Mouse (Mus musculus) neural tube, embryonic 10.5 days (tissue): ENCODE measurements around the gene Slc7a7.

Experiments used
- DNase-seq: peaks from one replicate; pipeline ENCODE4 v3.0.0-alpha.2; 2017; ENCODE audit warnings: low spot score; ENCODE audit errors: extremely low spot score

Slc7a7 gene

DNA sequence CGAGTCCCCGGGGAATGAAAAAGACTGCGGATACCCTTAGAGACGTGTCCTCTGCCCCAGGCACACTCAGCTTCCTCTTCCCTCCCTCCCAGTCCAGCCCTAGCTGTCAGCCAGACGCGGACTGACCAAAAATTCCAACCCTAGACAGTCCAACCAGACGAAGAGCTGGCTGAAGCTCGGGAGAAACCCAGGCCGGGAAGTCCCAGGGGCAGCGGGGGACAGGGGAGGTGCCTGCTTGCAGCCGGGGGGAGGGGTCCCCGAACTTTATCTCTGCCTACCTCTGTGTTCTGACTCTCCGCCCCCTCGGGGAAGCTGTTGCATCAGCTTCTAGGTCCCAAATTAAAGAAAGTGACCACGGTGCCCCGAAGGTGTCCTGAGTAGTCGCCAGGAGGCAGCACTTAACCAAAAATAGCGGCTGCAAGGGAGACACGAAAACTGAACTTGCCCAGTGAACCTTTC is at the start of gene Slc7a7:
Slc7a7 (minus strand) TSS at position 158 of the 459 bp plus-strand sequence.
- DNase-seq: peak; percentile 51

DNA sequence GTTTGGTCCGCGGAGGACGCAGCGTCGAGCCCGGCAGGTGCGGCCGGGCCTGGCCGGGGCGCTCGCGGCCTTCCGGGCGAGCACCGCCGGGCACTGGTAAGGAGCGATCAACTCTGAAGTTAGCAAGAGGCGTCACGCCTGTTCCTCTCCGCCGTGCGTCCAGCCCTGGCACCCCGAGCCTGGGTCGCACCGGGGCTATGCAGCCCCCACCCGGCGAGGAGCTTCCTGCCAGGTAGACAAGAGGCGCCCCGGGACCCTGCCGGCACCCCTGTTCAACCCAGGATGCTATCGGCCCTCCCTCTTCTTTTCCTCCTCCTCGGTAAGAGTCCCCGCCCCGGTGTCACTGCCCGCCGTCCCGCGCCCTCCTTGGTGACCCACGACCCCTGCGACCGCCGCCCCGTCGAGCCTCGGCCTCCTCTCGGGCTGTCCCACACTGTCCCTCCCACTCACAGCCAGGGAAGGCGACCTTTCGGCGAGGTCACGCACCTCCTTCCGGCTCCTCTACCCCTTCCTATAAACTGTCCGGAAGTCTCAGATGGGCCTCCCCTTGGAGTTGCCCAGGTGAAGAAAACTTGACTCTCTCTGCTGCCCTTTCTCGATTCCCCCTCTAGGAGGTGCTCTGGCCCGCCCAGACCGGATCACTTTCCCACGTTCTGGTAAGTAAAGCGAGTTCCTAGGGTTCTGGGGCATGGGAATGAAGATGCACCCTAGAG is 46.9 kb upstream of the Slc7a7 start:
- DNase-seq: peak; percentile 71

DNA sequence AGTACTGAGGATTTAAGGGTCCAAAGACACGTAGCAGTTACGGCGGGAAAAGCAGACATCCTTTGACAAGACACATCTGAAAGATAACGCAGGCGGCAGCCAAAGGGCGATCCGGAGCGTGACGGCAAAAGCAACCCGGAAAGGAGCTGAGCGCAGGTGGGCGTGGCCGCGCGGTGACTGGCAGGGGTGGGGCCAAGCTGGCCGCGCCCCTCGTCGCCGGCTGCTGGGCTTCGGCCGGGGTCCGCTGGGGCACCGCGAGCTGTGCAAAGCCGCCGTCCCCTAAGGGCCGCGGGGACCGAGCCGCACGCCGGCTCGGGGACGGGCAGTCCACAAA is 46.3 kb upstream of the Slc7a7 start, which contains the start of gene Lrp10:
Lrp10 (plus strand) TSS at position 179 of the 334 bp plus-strand sequence.
- DNase-seq: peak; percentile 88

DNA sequence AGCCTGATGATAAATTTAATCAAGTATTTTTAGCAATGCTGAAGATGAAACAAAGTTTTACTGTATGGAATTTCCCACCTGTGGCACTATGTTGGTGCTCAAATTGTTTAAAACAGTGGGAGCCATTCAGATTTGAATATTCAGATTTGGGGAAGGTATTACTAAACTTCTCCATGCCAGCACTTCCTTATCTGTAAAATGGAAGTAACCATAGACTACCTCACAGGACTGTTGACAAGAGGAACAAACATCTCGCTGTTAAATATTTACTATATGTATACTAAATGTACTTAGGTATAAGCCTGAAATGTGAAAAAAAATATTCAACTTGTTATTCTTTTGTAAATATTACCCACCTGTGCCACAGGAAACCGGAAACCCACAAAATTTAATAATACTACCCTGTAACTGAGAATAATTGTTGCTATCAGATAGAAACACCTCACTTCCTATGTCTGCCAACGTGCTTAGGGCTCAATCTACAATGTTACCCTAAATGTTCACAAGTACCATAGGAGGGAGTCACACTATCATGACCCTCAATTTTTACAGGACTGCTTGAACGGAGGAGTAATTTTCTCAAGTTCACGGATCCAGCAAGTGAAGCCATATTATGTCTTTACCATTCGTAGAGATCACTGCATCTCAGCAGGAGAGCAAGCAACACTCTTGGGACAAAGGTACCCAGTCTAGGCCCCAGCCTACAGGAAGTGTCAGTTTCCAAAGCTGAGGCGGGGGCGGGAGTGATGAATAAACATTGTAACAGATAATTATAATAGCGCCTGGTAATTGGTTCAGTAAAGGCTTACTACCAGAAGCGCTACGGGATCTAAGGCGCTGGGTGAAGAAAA is 45.8 kb upstream of the Slc7a7 start:
- DNase-seq: no peak

DNA sequence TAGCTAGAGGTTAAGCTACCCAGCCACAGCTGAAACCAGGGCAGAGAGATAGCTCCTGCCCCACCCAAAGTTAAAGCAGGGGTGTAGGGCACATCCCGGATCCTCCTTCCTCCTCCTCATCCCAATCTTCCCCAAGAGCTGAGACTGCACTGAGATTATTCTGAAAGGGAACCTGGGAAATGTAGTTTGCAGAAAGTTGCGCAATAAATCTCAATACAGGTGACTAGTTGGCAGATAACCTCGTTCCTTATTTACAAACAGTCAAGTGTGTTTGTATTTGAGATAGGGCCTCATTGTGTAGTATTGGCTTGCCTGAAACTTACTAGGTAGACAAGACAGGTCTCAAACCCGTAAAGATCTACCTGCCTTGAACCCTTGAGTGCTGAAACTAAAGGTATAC is 44.6 kb upstream of the Slc7a7 start:
- no peak for DNase-seq

DNA sequence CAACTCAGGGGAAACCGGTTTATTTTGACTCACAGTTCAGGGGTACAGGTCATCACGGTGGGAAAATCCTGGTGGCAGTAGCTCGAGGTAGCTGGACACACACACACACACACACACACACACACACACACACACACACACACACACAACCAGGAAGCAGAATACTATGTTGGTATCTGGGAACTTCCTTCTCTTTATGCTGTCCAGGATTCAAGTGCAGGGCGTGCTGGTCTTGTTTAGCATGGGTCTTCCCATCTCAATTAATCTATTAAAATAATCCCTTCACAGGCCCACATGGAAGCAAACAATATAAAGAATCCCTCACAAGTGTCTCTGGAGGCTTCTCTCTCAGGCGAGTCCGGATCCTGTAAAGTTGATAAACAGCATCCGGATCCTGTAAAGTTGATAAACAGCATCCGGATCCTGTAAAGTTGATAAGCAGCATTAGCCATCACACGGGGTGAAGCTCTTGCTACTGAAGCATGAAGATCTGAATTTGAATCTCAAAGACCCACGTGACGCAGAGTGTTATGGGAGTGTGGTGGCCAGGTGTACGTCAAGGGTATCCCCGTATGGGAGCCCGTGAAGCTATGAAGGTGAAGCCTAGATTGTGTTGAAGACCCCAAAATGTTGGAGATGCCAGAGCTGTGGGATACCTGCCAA is 40.5 kb upstream of the Slc7a7 start:
- no peak for DNase-seq

DNA sequence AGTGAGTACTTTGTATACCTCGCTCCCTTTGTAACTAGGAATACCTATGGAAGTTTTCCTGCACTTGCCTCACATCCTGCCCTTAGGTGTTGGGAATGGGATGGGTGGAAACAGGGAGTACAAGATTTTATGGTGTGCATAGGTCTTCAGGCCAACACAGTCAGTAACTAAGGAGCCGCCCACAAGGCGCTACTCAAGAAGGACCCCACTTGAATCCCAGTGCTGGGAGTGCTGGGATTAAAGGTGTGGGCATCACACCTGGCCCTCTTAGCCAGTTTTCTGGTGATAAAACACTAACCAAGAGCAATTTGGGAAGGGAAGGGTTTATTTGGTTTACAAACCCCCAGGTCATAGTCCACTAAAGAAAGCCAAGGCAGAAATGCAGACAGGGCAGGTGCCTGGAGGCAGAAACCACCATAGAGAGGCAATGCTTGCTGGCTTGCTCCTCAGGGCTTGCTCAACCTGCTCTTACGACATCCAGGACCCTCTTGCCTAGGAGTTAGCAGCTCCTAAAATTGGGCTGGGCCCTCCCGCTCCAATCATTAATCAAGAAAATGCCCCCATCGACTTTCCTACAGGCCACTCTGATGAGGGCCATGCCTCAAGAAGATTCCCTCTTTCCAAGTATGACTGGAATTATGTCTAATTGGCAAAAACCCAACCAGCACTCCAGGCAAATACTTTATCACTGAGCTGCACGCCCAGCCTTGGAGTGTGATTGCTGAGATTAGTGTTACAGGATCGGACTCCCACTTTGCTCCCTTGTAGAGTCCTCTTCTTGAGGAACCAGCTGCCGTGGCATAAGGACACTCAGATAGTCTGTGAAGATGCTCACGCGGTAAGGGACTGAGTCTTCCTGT is 37.3 kb upstream of the Slc7a7 start:
- DNase-seq: no peak

DNA sequence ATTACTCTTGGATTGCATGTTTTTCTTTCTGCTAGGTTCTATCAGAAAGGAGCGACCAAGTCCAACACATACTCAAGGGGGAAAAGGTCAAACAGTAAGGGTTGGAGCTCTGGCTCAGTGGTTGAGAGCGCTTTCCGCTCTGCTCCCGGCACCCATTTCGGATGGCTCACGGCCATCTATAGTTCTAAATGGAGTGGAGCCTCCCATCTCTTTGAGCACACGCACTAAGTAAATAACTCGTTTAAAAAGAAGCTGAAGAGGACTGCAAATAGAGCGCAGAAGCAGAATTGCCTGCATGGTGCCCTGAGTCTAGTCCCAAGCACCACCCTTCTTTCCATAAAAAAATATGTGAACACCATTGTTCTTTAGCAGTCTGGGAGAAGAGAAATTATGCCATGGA is 36.0 kb upstream of the Slc7a7 start:
- DNase-seq: no peak

DNA sequence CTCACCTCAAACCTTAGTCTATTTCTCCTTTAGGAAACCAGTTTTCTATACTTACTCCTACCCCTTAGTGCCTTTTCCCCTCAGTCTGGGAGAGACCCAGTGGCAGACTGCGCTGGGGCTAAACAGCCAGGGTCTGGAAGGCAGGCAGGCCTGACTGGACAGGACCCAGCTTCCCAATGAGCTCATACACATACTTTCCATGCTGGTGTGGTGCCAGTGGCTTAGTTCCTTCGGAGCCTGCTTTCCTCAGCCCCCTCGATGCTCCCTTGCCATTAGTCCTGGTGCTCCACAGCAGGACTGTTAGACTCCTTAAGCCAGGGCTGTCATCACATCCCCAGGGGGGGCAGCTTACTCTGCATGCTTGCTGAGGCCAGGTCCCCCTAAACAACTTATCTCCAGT is 27.9 kb upstream of the Slc7a7 start:
- DNase-seq: no peak

DNA sequence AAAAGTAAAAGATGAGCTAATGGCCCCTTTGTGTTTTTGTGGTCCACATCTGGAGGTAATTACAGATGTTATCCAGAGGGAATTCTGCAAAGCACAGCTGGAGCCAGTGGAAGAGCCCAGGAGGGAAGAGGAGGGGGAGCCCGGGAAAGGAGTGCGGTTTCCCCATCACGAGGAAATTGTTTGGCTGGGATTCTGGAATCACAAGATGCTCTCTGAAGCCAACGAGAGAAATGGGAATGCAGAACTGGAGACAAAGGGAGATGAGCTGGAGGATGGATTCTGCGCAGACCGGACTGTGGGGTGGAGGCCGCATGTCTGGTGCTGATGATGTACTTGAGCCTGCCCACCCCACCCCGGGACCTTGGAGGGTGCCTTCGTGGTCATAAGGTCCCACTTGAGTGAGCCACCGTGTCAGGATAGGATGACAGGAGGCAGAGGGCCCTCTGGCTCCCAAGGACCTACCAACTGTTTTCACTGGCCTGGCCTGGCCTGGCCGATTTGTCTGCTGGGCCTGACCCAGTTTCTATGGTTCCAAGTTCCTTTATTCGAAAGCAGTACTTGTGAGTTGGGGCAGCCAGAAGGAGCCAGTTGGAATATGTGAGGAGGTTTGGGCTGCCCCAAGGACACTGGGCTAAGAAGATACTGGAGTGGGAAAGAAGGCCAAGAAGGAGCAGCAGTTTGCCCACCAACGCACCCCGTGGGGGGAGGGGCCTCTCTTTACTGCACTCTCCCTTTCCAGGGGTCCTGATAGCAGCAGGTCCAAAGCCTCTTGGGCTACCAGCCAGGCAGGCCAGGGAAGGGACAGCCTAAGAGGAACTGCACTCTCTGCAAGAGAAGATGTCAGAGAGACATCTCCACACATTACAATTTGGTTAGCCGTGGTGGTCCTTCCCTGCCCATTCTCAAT is 26.4 kb upstream of the Slc7a7 start:
- no peak for DNase-seq

DNA sequence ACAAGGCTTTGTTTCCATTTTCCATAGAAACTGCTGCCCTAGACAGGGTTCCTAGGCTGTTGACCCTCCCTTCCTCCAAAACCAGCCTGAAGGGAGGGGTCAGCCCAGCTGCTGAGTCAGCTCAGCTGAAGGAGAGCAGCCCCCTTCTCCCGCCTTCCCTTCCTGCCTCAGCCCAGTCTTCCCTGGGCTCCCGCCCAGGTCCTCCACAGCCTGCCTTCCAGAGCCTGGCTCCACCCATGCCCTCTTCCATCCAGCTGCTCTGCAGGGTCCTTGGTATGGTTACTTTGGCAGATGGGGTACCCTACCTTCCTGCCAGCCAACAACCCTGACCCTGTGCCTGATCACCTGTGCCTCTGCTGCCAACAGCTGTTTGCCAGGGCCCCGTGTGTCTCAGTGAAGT is 25.6 kb upstream of the Slc7a7 start:
- peak; percentile 45 for DNase-seq

DNA sequence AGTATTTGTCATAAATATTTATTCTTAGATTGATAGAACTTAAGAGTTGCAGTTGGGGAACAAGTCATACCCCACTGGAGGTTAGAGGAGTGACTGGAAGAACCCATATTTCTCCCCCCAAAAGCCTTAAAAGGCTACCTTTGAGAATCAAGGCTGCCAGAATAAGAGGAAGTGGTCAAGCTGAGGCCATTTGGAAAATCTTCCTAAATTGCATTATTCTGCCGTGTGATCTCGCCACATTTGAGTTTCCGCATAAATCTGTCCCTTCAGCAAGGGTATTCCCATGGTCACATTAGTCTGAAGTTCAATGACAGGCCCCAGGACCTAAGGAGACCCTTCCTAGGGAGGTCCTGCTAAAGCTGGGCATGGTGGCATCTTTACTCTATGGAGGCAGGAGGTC is 25.0 kb upstream of the Slc7a7 start:
- DNase-seq: no peak

DNA sequence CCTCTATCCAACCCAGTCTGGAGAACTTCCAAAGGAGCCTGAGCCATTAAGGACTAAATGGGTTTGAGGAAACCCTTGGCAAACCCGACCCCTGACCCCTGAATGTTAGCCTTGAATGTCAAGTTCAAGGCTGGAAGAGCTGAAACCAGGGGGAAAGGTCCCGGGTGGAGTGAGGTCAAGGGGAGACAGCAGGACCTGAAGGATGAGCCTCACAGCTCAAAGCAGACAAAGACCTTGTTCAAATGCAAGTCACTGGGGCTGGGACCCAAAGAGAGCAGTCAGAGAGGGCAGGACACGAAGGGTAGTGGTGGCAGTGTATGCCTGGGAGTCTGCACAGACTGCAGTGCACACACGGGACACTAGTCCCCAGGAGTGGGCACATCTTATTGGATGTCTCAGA is 23.8 kb upstream of the Slc7a7 start:
- no peak for DNase-seq

DNA sequence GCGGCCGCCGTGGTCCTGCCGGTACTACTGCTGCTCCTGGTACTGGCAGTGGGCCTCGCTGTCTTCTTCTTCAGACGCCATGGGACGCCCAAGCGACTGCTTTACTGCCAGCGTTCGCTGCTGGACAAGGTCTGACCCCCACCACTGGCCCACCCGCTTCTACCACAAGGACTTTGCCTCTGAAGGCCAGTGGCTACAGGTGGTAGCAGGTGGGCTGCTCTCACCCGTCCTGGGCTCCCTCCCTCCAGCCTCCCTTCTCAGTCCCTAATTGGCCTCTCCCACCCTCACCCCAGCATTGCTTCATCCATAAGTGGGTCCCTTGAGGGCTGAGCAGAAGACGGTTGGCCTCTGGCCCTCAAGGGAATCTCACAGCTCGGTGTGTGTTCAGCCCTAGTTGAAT is 23.0 kb upstream of the Slc7a7 start:
- DNase-seq: no peak

DNA sequence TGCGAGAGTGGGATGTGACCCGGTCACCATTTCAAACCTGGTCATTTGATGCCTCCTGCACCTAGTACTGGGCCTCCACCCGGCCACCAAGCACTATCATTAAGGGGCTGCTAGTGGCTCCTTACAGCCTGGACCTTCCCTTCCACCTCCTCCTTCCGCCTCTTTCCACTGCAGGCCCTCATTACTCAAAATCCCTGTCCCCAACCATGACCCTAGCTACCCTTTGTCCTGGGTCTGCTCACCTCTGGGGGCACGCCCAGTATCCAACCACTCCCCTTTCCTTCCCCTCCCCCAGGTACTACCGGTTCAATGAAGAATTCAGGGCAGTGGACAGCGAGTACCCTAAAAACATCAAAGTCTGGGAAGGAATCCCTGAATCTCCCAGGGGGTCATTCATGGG is 22.0 kb upstream of the Slc7a7 start:
- DNase-seq: no peak

DNA sequence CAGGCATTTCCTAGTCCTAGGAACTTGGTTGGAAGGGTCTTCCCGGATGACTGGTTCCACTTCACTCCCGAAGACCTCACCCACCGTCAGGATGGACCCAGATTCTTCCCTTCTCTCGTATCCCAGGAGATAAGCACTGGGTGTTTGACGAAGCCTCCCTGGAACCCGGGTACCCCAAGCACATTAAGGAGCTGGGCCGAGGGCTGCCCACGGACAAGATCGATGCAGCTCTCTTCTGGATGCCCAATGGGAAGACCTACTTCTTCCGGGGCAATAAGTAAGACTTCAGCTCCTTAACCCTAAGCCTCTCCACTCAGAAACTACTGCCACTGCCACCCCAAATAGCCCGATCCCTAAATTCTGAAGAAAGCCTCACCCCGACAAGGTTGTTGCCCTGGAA is 21.6 kb upstream of the Slc7a7 start:
- no peak for DNase-seq

DNA sequence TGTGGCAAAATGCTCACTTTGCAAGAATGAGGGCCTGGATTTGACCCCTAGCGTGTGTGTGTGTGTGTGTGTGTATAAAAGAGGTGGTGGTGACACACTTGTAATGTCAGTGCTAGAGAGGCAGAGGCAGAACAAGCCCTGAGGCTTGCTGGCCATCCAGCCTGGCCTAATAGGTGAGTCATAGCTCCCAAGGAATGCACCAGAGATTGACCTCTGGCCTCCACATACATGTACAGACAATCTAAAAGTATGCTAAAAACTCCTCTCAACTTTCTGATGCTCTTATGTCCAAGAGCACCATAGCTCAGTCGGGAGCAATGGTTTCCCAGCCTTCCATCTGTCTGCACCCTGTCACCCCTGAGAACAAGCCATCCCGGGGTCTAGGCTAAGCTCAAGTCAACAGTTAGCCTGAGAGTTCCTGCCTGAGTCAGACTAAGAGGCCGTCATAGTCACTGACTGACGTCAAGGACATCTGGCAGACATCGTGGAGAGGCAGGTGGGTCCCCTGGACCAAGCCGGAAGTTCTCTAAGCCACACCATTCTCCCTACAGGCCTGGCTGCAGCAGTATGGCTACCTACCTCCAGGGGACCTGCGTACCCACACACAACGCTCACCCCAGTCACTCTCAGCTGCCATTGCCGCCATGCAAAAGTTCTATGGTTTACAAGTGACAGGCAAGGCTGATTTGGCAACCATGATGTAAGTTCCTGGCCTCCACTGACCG is 17.8 kb upstream of the Slc7a7 start:
- peak; percentile 12 for DNase-seq

DNA sequence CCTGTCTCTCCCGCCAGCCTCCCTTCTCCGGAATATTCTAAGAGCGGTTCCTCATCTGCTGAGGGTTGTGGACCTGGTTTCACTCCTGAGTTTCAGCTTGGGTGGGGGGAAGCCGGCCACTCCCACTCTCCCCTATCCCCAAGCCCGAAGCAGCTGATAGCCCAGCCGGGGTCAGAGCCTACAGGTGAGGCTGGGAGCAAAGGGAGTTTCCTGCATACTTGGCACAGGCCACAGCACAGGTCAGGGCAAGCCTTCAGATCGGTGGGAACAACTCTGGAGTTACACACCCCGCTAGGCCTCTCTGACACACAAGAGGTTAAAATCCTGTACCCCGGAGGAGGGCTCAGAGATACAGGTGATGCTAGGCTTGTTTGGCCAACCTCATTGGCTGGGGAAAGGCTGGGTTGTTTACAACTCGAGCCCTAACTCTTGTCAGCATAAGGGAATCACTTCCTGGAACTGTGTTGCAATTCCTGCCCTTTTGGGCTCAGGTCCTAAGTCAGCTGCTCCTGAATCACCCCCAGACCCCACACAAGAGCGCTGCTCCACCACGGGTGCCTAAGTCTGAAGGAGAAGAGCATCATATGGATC is 16.5 kb upstream of the Slc7a7 start:
- peak; percentile 15 for DNase-seq
